Mouse (Mus musculus) thymus, adult 2 months (tissue): ENCODE measurements at regions not wholly inside any gene's neighbourhood (a gene's known extent, or its start where the extent isn't known, plus 50 kb on each side); places are given as distances from the start of the nearest gene placed in this dataset.

Source experiments
- DNase-seq: peaks from one replicate; pipeline ENCODE4 v3.0.0; 2021
- H3K27ac ChIP-seq: fragments of 200-500 bp; 2 replicates; pipeline ENCODE4 v1.5.1; 2012; ENCODE audit warnings: low read length, control low read depth; ENCODE audit not compliant: control insufficient read depth, insufficient read depth
- H3K27me3 ChIP-seq: fragments of 200-500 bp; 2 replicates; pipeline ENCODE4 v1.6.1; 2012; ENCODE audit warnings: mild to moderate bottlenecking, low read length, moderate library complexity, mixed read lengths; ENCODE audit not compliant: control insufficient read depth, insufficient read depth
- H3K36me3 ChIP-seq: fragments of 200-500 bp; 2 replicates; pipeline ENCODE4 v1.6.1; 2012; ENCODE audit warnings: mild to moderate bottlenecking, low read length, moderate library complexity; ENCODE audit not compliant: control insufficient read depth, insufficient read depth
- H3K4me1 ChIP-seq: fragments of 200-500 bp; replicated peaks from 2 replicates; pipeline ENCODE4 v1.6.1; 2012; ENCODE audit warnings: low read length; ENCODE audit not compliant: control insufficient read depth, insufficient read depth
- H3K4me3 ChIP-seq: fragments of 200-500 bp; 2 replicates; pipeline ENCODE4 v1.5.1; 2012; ENCODE audit warnings: mild to moderate bottlenecking, low read length, control low read depth, moderate library complexity; ENCODE audit not compliant: control insufficient read depth, insufficient read depth
- CTCF ChIP-seq: fragments of 200-500 bp; IDR thresholded peaks from 2 replicates; pipeline ENCODE4 v1.5.1; 2012; ENCODE audit warnings: mild to moderate bottlenecking, control low read depth, low read length, moderate library complexity, borderline replicate concordance; ENCODE audit not compliant: control insufficient read depth, poor library complexity, insufficient read depth; ENCODE audit errors: extremely low read depth
- POLR2A ChIP-seq: fragments of 200-500 bp; IDR thresholded peaks from 2 replicates; pipeline ENCODE4 v1.6.1; 2012; ENCODE audit warnings: mild to moderate bottlenecking, low read length, control low read depth, moderate library complexity; ENCODE audit not compliant: control insufficient read depth, poor library complexity, insufficient read depth; ENCODE audit errors: extremely low read depth
- WGBS: fragments of 180-500 bp; shearing (Covaris S2); methylation state at CpG from one replicate; pipeline ENCODE4 v1.1.7; 2018; 5-methylcytosine and 5-hydroxymethylcytosine counted together

DNA sequence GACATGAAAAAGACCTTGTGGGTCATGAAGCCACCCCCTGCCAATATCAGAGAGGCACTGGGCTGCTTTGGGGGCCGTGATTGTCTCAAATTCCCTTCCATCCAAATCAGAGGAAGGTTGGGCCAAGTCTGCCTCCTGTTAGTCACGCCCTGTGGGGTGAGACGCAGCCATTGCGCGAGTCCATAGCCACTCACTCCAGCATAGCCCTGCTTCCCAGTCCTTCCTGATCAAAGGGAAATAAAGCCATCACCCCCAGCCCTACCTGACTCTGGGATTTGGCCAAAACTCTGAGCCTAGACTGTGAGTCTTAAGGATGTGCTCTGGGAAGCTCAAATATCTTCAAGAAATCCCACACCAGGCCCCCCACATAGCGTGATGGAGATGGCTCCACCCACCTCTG lies 620.4 kb upstream of the 3110018I06Rik start:
- no peaks in the 10 kb centered on the region for H3K36me3 ChIP-seq
- TF ChIP-seq CTCF: no peak
- no peak for TF ChIP-seq POLR2A
- H3K27me3 ChIP-seq: no peaks in the 10 kb centered on the region
- WGBS: 80% methylated on average over 6 of the region's 6 CpGs
- H3K27ac ChIP-seq: no peak overlapping the region
- no peaks in the 10 kb centered on the region for H3K4me1 ChIP-seq
- no peak for DNase-seq
- no peak overlapping the region for H3K4me3 ChIP-seq

- WGBS: 79% methylated on average over 11 of the region's 11 CpGs
- TF ChIP-seq POLR2A (no peak), CTCF (no peak)
- H3K4me3 ChIP-seq: no peak overlapping the region
- H3K27ac ChIP-seq: no peak overlapping the region
- H3K27me3 ChIP-seq: no peaks in the 10 kb centered on the region
- no peaks in the 10 kb centered on the region for H3K4me1 ChIP-seq
- H3K36me3 ChIP-seq: no peaks in the 10 kb centered on the region
- DNase-seq: no peak
These were observed 617.0 kb upstream of the 3110018I06Rik start for GRCm38 (mm10) chr12:106871481-106871880.

GRCm38 (mm10) chr12:106872966-106873730 lies 615.3 kb upstream of the 3110018I06Rik start:
- TF ChIP-seq POLR2A (no peak), CTCF (no peak)

GRCm38 (mm10) chr12:106890319-106890718 lies 598.1 kb upstream of the 3110018I06Rik start:
- no peak for TF ChIP-seq CTCF
- TF ChIP-seq POLR2A: no peak
- H3K4me1 ChIP-seq: no peaks in the 10 kb centered on the region
- no peak overlapping the region for H3K4me3 ChIP-seq
- H3K27me3 ChIP-seq: no peaks in the 10 kb centered on the region
- H3K36me3 ChIP-seq: no peaks in the 10 kb centered on the region
- no peak overlapping the region for H3K27ac ChIP-seq
- DNase-seq: no peak
- WGBS: 89% methylated on average over 6 of the region's 6 CpGs

More at GRCm38 (mm10) chr12:106872966-106873730, 615.3 kb upstream of the 3110018I06Rik start:
- DNase-seq: no peak
- WGBS: 90% methylated on average over 11 of the region's 11 CpGs
- no peaks in the 10 kb centered on the region for H3K4me1 ChIP-seq
- no peaks in the 10 kb centered on the region for H3K36me3 ChIP-seq
- no peaks in the 10 kb centered on the region for H3K27me3 ChIP-seq
- H3K27ac ChIP-seq: no peak overlapping the region
- no peak overlapping the region for H3K4me3 ChIP-seq

GRCm38 (mm10) chr12:106894061-106894460 lies 594.4 kb upstream of the 3110018I06Rik start:
- no peak for DNase-seq
- Histone ChIP-seq H3K36me3 (no peaks in the 10 kb centered on the region), H3K4me3 (no peak overlapping the region), H3K27me3 (no peaks in the 10 kb centered on the region), H3K27ac (no peak overlapping the region), H3K4me1 (no peaks in the 10 kb centered on the region)
- WGBS: 65% methylated on average over 1 of the region's 1 CpGs
- TF ChIP-seq CTCF (no peak), POLR2A (no peak)

DNA sequence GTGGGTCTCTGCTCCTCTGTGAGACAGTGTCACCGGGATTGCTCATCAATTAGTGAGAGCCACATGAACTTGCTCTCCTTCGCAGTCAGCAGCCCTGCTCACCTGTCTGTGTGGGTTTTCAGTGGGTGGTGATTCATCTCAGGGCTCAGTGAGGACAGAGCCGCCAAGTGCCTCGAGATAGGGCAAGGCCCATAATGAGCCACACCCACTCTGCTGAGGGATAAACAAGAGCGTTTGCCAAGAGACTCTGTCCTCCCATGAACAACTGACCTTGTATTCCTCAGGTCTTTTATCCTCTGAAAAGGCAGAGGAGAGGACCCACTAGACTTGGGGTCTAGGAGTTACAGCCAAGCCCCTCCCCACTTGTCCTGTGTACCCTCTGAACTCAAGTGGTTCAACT lies 584.2 kb upstream of the 3110018I06Rik start:
- no peak for TF ChIP-seq POLR2A
- no peak for TF ChIP-seq CTCF
- Histone ChIP-seq H3K36me3 (no peaks in the 10 kb centered on the region), H3K27me3 (no peaks in the 10 kb centered on the region), H3K27ac (no peak overlapping the region), H3K4me1 (no peaks in the 10 kb centered on the region), H3K4me3 (no peak overlapping the region)
- 78% methylated on average over 5 of the region's 5 CpGs for WGBS
- DNase-seq: no peak
